Mouse (Mus musculus): ENCODE measurements around the gene Ifne. TPM values are rescaled to one million over a fixed set of nuclear protein-coding genes. Genes with fewer than 3 reads are reported as not detected.

The Ifne gene
- polyA plus RNA-seq, 1 experiment = 0.42 TPM

DNA sequence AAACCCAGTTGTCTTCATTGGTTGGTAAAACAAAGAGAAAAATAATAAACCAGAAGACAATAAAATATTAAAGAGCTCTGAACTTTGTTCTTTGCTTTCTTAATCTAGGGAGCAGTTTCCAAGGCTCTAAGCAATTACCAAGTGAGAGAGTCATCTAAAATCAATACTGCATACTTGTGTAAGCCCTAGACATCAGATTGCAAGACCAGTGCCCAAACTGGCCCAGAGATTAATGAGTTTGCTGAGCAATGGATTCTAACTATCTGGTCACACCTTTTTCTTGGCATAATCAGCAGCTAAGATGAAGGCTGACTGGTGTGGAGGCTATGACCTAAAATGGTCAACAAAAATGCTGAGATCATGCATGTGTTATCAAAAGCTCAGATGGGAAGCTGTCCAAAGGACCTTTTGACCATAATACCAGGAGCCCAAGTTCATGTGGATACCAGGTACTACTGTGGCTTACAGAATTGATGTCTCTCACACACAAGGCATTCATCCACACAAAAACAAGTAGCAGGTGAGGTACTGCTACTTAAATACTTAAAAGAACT is 13.3 kb upstream of the Ifne start:
- H3K27ac ChIP-seq (ENCODE audit: insufficient read depth, low read depth, low read length) = no peak overlapping the region
- TF ChIP-seq CTCF (IDR thresholded peaks at IDR 0.05; ENCODE audit: extremely low read depth, insufficient read length, insufficient replicate concordance, low read depth, low read length) (no peak), POLR2A (IDR thresholded peaks at IDR 0.05; ENCODE audit: low read depth, low read length) (no peak)
- H3K36me3 ChIP-seq (ENCODE audit: control insufficient read depth, insufficient read depth, low read length) = no peaks in the 10 kb centered on the region
- H3K4me3 ChIP-seq (ENCODE audit: low read depth, low read length) = no peak overlapping the region
- peaks cover 2% of the 10 kb centered on the region; the same call in 1 of the 2 replicates for H3K4me1 ChIP-seq (ENCODE audit: control insufficient read depth, insufficient read depth, insufficient read length, low read length)
- no peaks in the 10 kb centered on the region for H3K27me3 ChIP-seq (ENCODE audit: control insufficient read depth, insufficient read depth, low read length)

DNA sequence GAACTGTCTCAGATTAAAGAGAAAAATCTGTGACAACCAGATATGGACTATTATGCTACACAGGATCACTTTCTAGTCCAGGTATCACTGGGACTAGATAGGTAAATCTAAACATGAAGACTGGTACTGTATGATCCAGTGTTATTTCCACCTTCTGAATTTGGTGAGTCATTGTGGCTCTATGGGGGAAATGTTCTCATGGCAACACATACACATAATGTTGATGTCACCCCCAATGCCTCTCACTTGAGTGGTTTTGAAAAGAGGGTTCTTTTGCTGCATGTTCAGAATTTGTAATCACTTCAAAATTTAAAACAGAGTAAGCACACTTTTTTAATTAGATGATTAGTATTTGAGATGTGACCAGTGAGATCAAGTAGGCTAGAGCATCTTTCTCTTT is 8.2 kb upstream of the Ifne start:
- no peaks in the 10 kb centered on the region for H3K27me3 ChIP-seq (ENCODE audit: control insufficient read depth, insufficient read depth, low read length)
- TF ChIP-seq CTCF (IDR thresholded peaks at IDR 0.05; ENCODE audit: extremely low read depth, insufficient read length, insufficient replicate concordance, low read depth, low read length) = no peak
- no peak for TF ChIP-seq POLR2A (IDR thresholded peaks at IDR 0.05; ENCODE audit: low read depth, low read length)
- H3K36me3 ChIP-seq (ENCODE audit: control insufficient read depth, insufficient read depth, low read length) = no peaks in the 10 kb centered on the region

DNA sequence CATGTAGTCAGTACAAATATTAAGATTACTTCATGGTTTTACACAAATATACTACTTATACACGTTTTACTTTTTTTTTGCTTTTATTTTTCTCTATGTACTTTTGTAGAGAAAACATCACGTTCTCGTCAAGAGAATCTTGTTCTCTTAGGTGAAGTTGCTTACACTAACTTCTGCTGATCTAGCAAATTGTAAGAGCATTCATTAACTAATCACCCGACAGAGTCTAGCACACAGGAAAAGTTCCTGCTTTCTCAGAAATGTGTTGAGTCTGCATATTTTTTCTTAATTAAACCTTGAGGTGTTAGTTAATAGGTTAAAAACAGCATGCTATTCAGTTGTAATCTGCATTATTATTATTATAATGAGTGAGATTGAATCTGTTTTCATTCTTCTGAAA is 1.2 kb downstream of the Ifne start:
- Histone ChIP-seq H3K27ac (ENCODE audit: insufficient read depth, low read depth, low read length) (peak overlapping the region; percentile 43; the same call in 1 of the 2 replicates), H3K4me1 (ENCODE audit: control insufficient read depth, insufficient read depth, insufficient read length, low read length) (peaks cover 13% of the 10 kb centered on the region; the same call in 1 of the 2 replicates), H3K4me3 (ENCODE audit: low read depth, low read length) (no peak overlapping the region), H3K36me3 (ENCODE audit: control insufficient read depth, insufficient read depth, low read length) (no peaks in the 10 kb centered on the region), H3K27me3 (ENCODE audit: control insufficient read depth, insufficient read depth, low read length) (no peaks in the 10 kb centered on the region)
- no peak for TF ChIP-seq POLR2A (IDR thresholded peaks at IDR 0.05; ENCODE audit: low read depth, low read length)
- TF ChIP-seq CTCF (IDR thresholded peaks at IDR 0.05; ENCODE audit: extremely low read depth, insufficient read length, insufficient replicate concordance, low read depth, low read length) = no peak
- WGBS = 62% methylated on average over 4 of the region's 4 CpGs

More for the DNA sequence above, 8.2 kb upstream of the Ifne start:
- Histone ChIP-seq H3K4me1 (ENCODE audit: control insufficient read depth, insufficient read depth, insufficient read length, low read length) (no peaks in the 10 kb centered on the region; the same call in 1 of the 2 replicates), H3K27ac (ENCODE audit: insufficient read depth, low read depth, low read length) (no peak overlapping the region), H3K4me3 (ENCODE audit: low read depth, low read length) (no peak overlapping the region)

DNA sequence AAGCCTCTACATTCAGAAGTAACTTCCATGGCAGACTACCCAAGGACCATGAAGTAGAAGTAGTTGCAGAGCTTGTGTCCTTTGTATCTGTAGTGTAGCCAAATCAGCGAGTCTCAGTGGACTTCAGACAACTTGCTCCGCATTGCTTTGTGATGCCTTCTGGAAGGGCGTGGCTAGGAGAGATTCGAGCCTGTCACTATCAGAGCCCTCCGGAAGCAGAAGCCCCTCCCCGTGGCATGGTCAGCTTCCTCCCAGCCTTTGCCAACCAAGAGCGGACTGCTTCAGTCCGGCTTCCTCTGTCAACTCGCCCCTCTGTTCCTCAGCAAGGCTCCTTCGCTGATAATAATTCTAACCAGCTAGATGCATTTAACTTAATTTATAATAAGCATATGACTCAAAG is 1.8 kb downstream of the Ifne start:
- TF ChIP-seq POLR2A (IDR thresholded peaks at IDR 0.05; ENCODE audit: low read depth, low read length) = no peak
- TF ChIP-seq CTCF (IDR thresholded peaks at IDR 0.05; ENCODE audit: extremely low read depth, insufficient read length, insufficient replicate concordance, low read depth, low read length) = no peak
- no peak overlapping the region for H3K4me3 ChIP-seq (ENCODE audit: low read depth, low read length)
- H3K27me3 ChIP-seq (ENCODE audit: control insufficient read depth, insufficient read depth, low read length) = no peaks in the 10 kb centered on the region
- peak overlapping the region; percentile 88 for H3K27ac ChIP-seq (ENCODE audit: insufficient read depth, low read depth, low read length)
- peaks cover 13% of the 10 kb centered on the region; the same call in 1 of the 2 replicates for H3K4me1 ChIP-seq (ENCODE audit: control insufficient read depth, insufficient read depth, insufficient read length, low read length)
- no peaks in the 10 kb centered on the region for H3K36me3 ChIP-seq (ENCODE audit: control insufficient read depth, insufficient read depth, low read length)
- WGBS = 25% methylated on average over 10 of the region's 10 CpGs

DNA sequence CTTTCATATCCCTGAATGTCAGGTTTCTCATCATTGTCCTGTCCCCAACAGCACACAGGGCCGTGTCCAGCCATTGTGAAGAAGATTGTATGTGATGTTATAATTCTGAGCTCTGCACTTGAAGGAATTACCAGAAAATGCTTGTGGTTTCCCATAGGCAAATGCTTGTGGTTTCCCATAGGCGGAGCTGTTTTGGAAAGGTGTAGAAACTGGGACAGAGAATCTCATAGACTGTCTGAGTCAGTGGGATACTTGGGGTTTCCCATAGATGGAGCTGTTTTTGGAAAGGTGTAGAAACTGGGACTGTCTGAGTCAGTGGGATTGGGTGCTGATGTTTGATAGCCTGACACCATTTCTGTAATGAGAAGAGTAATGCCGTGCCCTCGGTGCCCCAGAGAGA is 3.5 kb downstream of the Ifne start:
- H3K27ac ChIP-seq (ENCODE audit: insufficient read depth, low read depth, low read length) = peak overlapping the region; percentile 46; the same call in 1 of the 2 replicates
- H3K27me3 ChIP-seq (ENCODE audit: control insufficient read depth, insufficient read depth, low read length) = no peaks in the 10 kb centered on the region
- peaks cover 13% of the 10 kb centered on the region; the same call in 1 of the 2 replicates for H3K4me1 ChIP-seq (ENCODE audit: control insufficient read depth, insufficient read depth, insufficient read length, low read length)
- H3K36me3 ChIP-seq (ENCODE audit: control insufficient read depth, insufficient read depth, low read length) = no peaks in the 10 kb centered on the region
- no peak overlapping the region for H3K4me3 ChIP-seq (ENCODE audit: low read depth, low read length)
- 77% methylated on average over 4 of the region's 4 CpGs for WGBS
- TF ChIP-seq POLR2A (IDR thresholded peaks at IDR 0.05; ENCODE audit: low read depth, low read length) = no peak
- TF ChIP-seq CTCF (IDR thresholded peaks at IDR 0.05; ENCODE audit: extremely low read depth, insufficient read length, insufficient replicate concordance, low read depth, low read length) = no peak

DNA sequence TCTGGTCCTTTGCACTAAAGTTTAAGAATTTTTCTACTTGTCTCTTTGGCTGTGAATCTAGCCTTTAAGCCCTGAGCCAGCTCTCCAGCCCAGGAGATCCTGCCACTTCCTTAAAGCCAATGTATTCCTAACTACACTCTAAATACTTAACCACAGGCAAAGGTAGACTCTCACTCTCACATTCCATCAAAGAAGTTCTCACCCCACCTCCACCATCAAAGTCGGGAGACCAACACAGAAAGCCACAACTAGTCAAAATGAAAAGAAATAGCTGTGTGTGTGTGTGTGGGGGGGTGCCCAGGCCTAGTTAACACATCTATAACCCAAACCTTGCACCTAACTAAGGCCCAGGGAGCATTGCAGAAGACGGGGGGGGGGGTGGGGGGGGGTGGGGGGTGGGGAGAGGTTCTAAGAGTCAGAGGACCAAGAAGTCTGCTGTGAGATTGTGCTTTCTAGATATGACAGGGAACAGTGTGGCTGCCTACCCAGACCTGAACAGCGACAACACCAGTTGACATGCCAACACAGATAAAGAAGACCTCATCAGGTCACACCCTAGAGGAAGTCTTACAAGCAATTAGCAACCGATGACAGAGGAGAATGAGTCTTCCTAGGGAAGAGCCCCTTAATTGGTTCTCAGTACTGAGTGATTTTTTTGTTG is 4.4 kb downstream of the Ifne start:
- no peak overlapping the region for H3K4me3 ChIP-seq (ENCODE audit: low read depth, low read length)
- peak overlapping the region; percentile 7; the same call in 1 of the 2 replicates for H3K27ac ChIP-seq (ENCODE audit: insufficient read depth, low read depth, low read length)
- WGBS = 50% methylated on average over 4 of the region's 4 CpGs
- no peaks in the 10 kb centered on the region for H3K27me3 ChIP-seq (ENCODE audit: control insufficient read depth, insufficient read depth, low read length)
- H3K36me3 ChIP-seq (ENCODE audit: control insufficient read depth, insufficient read depth, low read length) = no peaks in the 10 kb centered on the region
- TF ChIP-seq CTCF (IDR thresholded peaks at IDR 0.05; ENCODE audit: extremely low read depth, insufficient read length, insufficient replicate concordance, low read depth, low read length) = no peak
- TF ChIP-seq POLR2A (IDR thresholded peaks at IDR 0.05; ENCODE audit: low read depth, low read length) = no peak
- H3K4me1 ChIP-seq (ENCODE audit: control insufficient read depth, insufficient read depth, insufficient read length, low read length) = peaks cover 13% of the 10 kb centered on the region; the same call in 1 of the 2 replicates

DNA sequence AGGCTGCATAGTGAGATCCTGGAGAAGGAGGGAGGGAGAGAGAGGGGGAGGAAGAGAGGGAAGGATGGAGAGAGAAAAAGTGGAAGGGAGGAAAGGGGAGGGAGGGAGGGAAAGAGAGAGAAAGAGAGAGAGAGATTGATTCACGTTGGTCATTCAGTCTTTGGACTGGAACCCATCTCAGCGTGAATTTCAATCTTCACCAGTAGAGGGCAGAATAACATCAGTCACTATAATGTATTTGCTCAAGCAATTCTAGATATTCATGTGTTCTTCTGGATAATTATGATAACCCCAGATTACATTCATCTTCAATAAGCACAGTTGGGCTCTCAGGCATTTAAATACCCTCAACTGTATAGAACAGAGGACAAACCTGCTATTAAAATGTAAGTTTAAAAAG is 7.3 kb downstream of the Ifne start:
- Histone ChIP-seq H3K36me3 (ENCODE audit: control insufficient read depth, insufficient read depth, low read length) (no peaks in the 10 kb centered on the region), H3K4me3 (ENCODE audit: low read depth, low read length) (no peak overlapping the region), H3K27me3 (ENCODE audit: control insufficient read depth, insufficient read depth, low read length) (no peaks in the 10 kb centered on the region), H3K27ac (ENCODE audit: insufficient read depth, low read depth, low read length) (no peak overlapping the region), H3K4me1 (ENCODE audit: control insufficient read depth, insufficient read depth, insufficient read length, low read length) (peaks cover 9% of the 10 kb centered on the region; the same call in 1 of the 2 replicates)
- 0% methylated on average over 2 of the region's 2 CpGs for WGBS
- TF ChIP-seq POLR2A (IDR thresholded peaks at IDR 0.05; ENCODE audit: low read depth, low read length) (no peak), CTCF (IDR thresholded peaks at IDR 0.05; ENCODE audit: extremely low read depth, insufficient read length, insufficient replicate concordance, low read depth, low read length) (no peak)
